Mouse (Mus musculus) neutrophil, adult 5-6 weeks (primary cell): ENCODE results near the gene Junb. TPM values are rescaled to one million over a fixed set of nuclear protein-coding genes. Genes with fewer than 3 reads are reported as not detected.
A peak's percentile ranks its signal among the peaks of the same experiment; 100 is the strongest.

ENCODE experiments used
- ATAC-seq: fragments of 151-379, 151-347 bp; 2 replicates; pipeline ENCODE4 v1.8.0; 2017; ENCODE audit warnings: mild to moderate bottlenecking, moderate TSS enrichment; ENCODE audit not compliant: insufficient number of reproducible peaks, poor library complexity, low FRiP score, severe bottlenecking; ENCODE audit errors: extremely low read depth
- total RNA-seq: library from RNA; stranded (forward); fragments of 200-1000 nt; gene quantifications from 2 replicates; pipeline ENCODE4 v1.2.3, GENCODE M21; 2017

Junb gene
- total RNA-seq, 1 experiment from 2014 or later: 867 TPM

GRCm38 (mm10) chr8:84976031-84976762, 2.3 kb downstream of the Junb start:
- ATAC-seq: peak; percentile 18; the same call in 1 of the 2 replicates

- 0 out of 2 replicates have a peak, but pooled peaks have one; percentile 2 for ATAC-seq
Observed at GRCm38 (mm10) chr8:84975434-84975833, 3.1 kb downstream of the Junb start.

GRCm38 (mm10) chr8:84974543-84975142, 3.9 kb downstream of the Junb start:
- ATAC-seq: no peak

- ATAC-seq: peak; percentile 6; the same call in 1 of the 2 replicates
Observed at GRCm38 (mm10) chr8:84973803-84974542, 4.5 kb downstream of the Junb start.

- no peak for ATAC-seq
Observed at GRCm38 (mm10) chr8:84973079-84973478, 5.4 kb downstream of the Junb start.

DNA sequence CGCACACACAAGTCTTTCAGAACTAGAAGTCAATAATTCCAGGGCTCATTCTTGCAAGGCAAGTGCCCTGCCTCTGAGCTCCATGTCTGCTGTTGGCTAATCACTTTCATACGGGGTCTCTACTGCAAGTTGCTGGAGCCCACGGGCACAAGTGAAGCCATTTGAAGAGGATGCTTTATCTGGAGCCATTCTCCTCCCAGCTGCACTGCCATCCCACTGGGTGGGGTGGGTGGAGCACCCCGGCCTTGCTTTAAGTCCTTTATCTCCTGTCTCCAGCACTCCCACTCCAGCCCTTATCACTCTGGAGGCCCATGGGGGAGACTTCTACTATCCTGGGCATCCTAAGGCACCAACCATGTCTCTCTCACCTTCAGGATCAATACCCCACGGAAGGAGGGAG, 7.6 kb downstream of the Junb start:
- no peak for ATAC-seq

GRCm38 (mm10) chr8:84970135-84970790, 8.3 kb downstream of the Junb start:
- no peak for ATAC-seq

GRCm38 (mm10) chr8:84969241-84970134, 9.0 kb downstream of the Junb start, which contains the start of the genes Gm49661, Prdx2 and Rnaseh2a:
Gene Gm49661 (minus strand): TSS chr8:84969433.
Gene Prdx2 (plus strand): TSS chr8:84969587.
Gene Rnaseh2a (minus strand): TSS chr8:84969767.
- no peak for ATAC-seq

- no peak for ATAC-seq
Observed at GRCm38 (mm10) chr8:84968650-84969049, 9.9 kb downstream of the Junb start.

DNA sequence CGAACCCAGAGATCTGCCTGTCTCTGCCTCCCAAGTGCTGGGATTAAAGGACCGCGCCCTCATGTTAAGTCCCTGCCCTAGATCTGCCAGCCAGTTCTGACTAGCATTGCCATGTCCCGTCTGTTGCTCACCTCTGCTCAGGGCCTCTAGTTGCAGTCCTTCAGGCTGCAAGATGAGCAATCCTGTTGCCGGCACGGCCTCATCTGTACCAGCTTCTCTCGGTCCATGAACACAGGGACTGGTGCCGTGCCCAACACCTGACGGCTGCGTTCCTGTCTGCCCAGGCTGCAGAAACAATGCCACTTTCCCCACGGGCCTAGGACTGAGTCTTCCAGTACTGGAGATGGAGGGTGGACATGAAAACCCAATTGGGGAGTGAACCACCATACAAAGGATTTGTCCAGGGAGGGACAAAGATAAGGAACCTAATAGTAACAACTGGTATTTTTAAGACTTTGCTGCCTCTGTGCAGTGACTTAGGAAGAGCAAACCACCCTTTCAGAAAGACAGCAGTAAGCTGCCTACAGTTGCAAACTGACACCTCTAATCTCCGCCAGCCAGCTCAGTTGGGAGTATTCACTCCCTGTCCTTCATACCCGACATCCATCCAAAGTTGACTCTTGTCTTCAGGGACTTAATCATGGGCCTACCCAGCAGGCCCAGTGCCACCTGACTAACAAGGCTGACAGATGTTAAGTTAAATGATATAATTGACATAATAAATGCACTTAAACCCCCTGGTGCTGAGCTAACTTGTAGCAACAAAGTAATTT, 10.8 kb downstream of the Junb start:
- no peak for ATAC-seq

GRCm38 (mm10) chr8:84966603-84967002, 11.9 kb downstream of the Junb start:
- ATAC-seq: no peak

GRCm38 (mm10) chr8:84965731-84966291, 12.7 kb downstream of the Junb start:
- ATAC-seq: peak; percentile 89

DNA sequence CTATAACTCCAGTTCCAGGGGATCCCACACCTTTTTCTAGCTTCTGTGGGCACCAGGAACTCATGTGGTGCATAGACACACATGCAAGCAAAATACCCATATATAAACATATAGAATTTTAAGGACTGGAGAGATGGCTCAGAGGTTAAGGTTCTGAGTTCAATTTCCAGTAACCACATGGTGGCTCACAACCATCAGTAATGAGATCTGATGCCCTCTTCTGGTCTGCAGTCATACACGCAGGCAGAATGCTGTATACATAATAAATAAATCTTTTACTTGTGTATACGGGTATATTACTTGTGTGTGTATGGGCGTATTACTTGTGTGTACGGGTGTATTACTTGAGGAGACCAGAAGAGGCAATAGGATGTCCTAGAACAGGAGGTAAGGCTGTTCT, 14.6 kb downstream of the Junb start:
- no peak for ATAC-seq

DNA sequence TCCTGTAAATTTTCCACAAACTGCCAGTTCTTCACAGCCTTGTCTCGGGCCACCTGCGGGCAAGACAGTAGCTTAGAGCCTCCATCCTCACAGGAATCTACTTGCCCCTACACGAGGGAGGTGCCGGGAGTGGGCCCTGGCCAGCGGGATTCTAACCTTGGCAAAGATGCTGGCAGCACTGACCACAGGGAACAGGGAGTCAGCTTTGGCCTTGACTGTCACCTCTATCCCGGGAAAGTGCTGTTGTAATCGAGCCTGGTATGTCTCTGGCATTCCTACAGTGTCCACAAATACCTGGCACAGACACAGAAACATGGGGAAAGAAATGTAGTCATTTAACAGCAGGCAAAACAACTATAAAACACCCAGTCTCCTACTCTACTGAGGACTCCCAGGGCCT, 18.7 kb downstream of the Junb start:
- ATAC-seq: no peak

DNA sequence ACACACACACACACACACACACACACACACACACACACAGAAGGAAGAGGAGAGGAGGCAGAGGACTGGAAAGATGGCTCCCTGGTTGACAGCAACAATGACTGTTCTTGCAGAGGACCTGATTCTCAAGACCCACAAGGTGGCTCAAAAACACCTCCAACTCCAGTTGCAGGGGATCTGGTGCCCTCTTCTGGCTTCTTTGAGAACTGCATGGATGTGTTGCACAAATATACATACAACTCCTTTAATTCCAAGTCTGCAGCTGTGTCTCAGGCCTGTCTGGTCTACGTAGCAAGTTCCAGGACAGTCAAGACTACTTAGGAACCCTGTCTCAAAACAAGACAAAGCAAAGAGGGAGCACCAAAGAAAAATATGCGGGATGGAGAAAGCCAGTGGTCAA, 21.8 kb downstream of the Junb start:
- peak; percentile 48; the same call in 1 of the 2 replicates for ATAC-seq

- no peak for ATAC-seq
Observed at GRCm38 (mm10) chr8:84952612-84953255, 25.8 kb downstream of the Junb start.

- ATAC-seq: no peak
Observed at GRCm38 (mm10) chr8:84949753-84950152, 28.8 kb downstream of the Junb start.
